Mouse (Mus musculus) frontal cortex, postnatal 36 days (tissue): Measurements from ENCODE around the gene Leng9.

Experiments
- DNase-seq, 2 experiments: peaks; one replicate each; pipeline ENCODE4 v3.0.0; 2022; ENCODE audit warnings: low spot score in 2 of 2

Leng9 gene

GRCm38 (mm10) chr7:4124856-4125255 is 25.3 kb downstream of the Leng9 start:
- DNase-seq = no peak

- DNase-seq = peak; percentile 87 to 90
These were observed 25.8 kb downstream of the Leng9 start for GRCm38 (mm10) chr7:4124315-4124759.

GRCm38 (mm10) chr7:4123732-4124131 is 26.4 kb downstream of the Leng9 start:
- DNase-seq = peak in 1 of 2 experiments; percentile 80

GRCm38 (mm10) chr7:4122783-4123182 is 27.4 kb downstream of the Leng9 start:
- DNase-seq = no peak

- DNase-seq = no peak
These were observed 28.0 kb downstream of the Leng9 start for GRCm38 (mm10) chr7:4122076-4122768.

GRCm38 (mm10) chr7:4119976-4120921 is 29.9 kb downstream of the Leng9 start:
- peak in 1 of 2 experiments; percentile 61 for DNase-seq

GRCm38 (mm10) chr7:4119344-4119902 is 30.8 kb downstream of the Leng9 start, which contains the start of gene Ttyh1:
Gene Ttyh1 (plus strand): TSS chr7:4119408.
- peak in 1 of 2 experiments; percentile 75 for DNase-seq

GRCm38 (mm10) chr7:4117050-4117814 is 32.9 kb downstream of the Leng9 start:
- DNase-seq = peak in 1 of 2 experiments; percentile 75

GRCm38 (mm10) chr7:4111766-4112165 is 38.4 kb downstream of the Leng9 start:
- no peak for DNase-seq

- DNase-seq = peak in 1 of 2 experiments; percentile 44
These were observed 46.8 kb downstream of the Leng9 start for GRCm38 (mm10) chr7:4103411-4103810.

GRCm38 (mm10) chr7:4101144-4101543 is 49.0 kb downstream of the Leng9 start:
- DNase-seq = peak in 1 of 2 experiments; percentile 26

- no peak for DNase-seq
These were observed 51.3 kb downstream of the Leng9 start for GRCm38 (mm10) chr7:4098832-4099231.

- no peak for DNase-seq
These were observed 51.9 kb downstream of the Leng9 start for GRCm38 (mm10) chr7:4098301-4098700.
